Mouse (Mus musculus) limb, embryonic 12.5 days (tissue): ENCODE data around the gene Golga4. TPM values are rescaled to one million over a fixed set of nuclear protein-coding genes. Genes with fewer than 3 reads are reported as not detected.
A peak's percentile ranks its signal among the peaks of the same experiment; 100 is the strongest.

Source experiments
- ATAC-seq: fragments of 200-750 bp; cut with Nextera tagmentation; 2 replicates; pipeline ENCODE4 v1.8.0; 2017; ENCODE audit warnings: low read depth, moderate TSS enrichment; ENCODE audit not compliant: insufficient number of reproducible peaks, insufficient read depth, low FRiP score, low TSS enrichment
- H3K27ac ChIP-seq: fragments of 300-500 bp; sonication (generic); 2 replicates; pipeline ENCODE4 v1.5.1; 2016; ENCODE audit warnings: mild to moderate bottlenecking, moderate library complexity
- H3K27me3 ChIP-seq: fragments of 300-500 bp; sonication (generic); 2 replicates; pipeline ENCODE4 v1.6.1; 2016; ENCODE audit warnings: mild to moderate bottlenecking, moderate library complexity
- H3K36me3 ChIP-seq: fragments of 300-500 bp; sonication (generic); 2 replicates; pipeline ENCODE4 v1.6.1; 2016; ENCODE audit warnings: mild to moderate bottlenecking, moderate library complexity
- H3K4me1 ChIP-seq: fragments of 300-500 bp; sonication (generic); replicated peaks from 2 replicates; pipeline ENCODE4 v1.6.1; 2016
- H3K4me2 ChIP-seq: fragments of 300-500 bp; sonication (generic); 2 replicates; pipeline ENCODE4 v1.6.1; 2016; ENCODE audit warnings: mild to moderate bottlenecking, moderate library complexity
- H3K4me3 ChIP-seq: fragments of 300-500 bp; sonication (generic); replicated peaks from 2 replicates; pipeline ENCODE4 v1.5.1; 2016; ENCODE audit warnings: mild to moderate bottlenecking
- H3K9ac ChIP-seq: fragments of 300-500 bp; sonication (generic); replicated peaks from 2 replicates; pipeline ENCODE4 v1.6.1; 2016; ENCODE audit warnings: mild to moderate bottlenecking, moderate library complexity
- H3K9me3 ChIP-seq: fragments of 300-500 bp; sonication (generic); 2 replicates; pipeline ENCODE4 v1.6.1; 2016; ENCODE audit warnings: mild to moderate bottlenecking, moderate library complexity
- WGBS: fragments of 180-500 bp; shearing (Covaris S2); methylation state at CpG from one replicate; pipeline ENCODE4 v1.1.7; 2016; 5-methylcytosine and 5-hydroxymethylcytosine counted together
- polyA plus RNA-seq: library from polyadenylated mRNA; unstranded; fragments of >200 nt; fragmentation: Nextera tagmentation; extraction: Ambion mirVana; gene quantifications from 2 replicates; pipeline ENCODE4 v1.2.1, GENCODE M21; 2016

Gene Golga4
- polyA plus RNA-seq, 1 experiment from 2014 or later = 62.4 TPM

DNA sequence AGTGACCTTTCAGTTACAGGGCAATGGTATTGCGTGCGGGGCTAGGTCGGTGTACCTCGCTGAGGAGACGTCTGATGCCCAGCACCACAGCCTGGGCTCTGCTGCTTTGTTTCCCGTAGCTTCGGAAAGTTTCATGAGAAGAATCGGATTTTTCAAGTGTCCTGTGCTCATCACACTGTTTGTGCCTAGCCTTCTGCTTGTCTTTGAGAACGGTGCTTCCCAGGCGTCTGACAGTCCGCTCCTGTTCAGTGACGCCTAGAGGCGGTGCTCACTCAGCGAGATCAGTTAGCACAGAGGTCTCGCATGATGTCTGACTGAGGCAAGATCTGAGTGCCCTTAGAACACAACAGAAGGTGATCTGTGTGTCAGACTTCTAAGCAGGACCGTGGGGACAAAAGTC, 58.6 kb downstream of the Golga4 start:
- H3K36me3 ChIP-seq = peaks cover 92% of the 10 kb centered on the region
- no peaks in the 10 kb centered on the region for H3K27me3 ChIP-seq
- no peak overlapping the region for H3K4me3 ChIP-seq
- no peaks in the 10 kb centered on the region for H3K9me3 ChIP-seq
- no peak overlapping the region for H3K27ac ChIP-seq
- no peak for ATAC-seq
- no peak overlapping the region for H3K4me2 ChIP-seq
- H3K4me1 ChIP-seq = no peaks in the 10 kb centered on the region
- no peak overlapping the region for H3K9ac ChIP-seq
- WGBS = 93% methylated on average over 16 of the region's 16 CpGs

DNA sequence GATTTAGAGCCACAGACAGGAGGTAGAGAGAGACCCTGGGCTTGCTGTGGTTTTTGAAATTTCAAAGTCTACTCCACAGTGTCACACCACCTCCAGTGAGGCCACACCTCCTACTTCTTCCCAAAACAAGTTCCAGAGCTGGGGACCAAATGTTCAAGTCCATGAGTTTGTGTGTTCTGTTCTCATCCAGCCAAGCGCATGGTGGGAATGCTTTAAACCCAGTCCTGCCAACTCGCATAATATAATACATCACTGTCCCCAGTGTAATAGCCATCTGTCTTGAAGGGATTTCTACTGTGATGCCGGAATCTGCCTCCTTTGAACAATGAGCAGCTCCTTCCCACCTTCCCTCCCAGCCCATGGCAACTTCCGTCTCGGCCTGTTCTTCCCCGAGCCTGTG, 63.3 kb downstream of the Golga4 start:
- Histone ChIP-seq H3K36me3 (peaks cover 88% of the 10 kb centered on the region), H3K4me1 (no peaks in the 10 kb centered on the region), H3K4me3 (no peak overlapping the region), H3K9me3 (no peaks in the 10 kb centered on the region), H3K4me2 (no peak overlapping the region), H3K9ac (no peak overlapping the region), H3K27ac (no peak overlapping the region), H3K27me3 (no peaks in the 10 kb centered on the region)
- 91% methylated on average over 6 of the region's 6 CpGs for WGBS
- ATAC-seq = no peak

GRCm38 (mm10) chr9:118570865-118571264, 64.8 kb downstream of the Golga4 start:
- no peak overlapping the region for H3K4me3 ChIP-seq
- H3K9me3 ChIP-seq = no peaks in the 10 kb centered on the region
- peaks cover 88% of the 10 kb centered on the region for H3K36me3 ChIP-seq
- H3K4me2 ChIP-seq = no peak overlapping the region
- no peak overlapping the region for H3K9ac ChIP-seq
- H3K27ac ChIP-seq = no peak overlapping the region
- WGBS = 77% methylated on average over 4 of the region's 4 CpGs
- no peaks in the 10 kb centered on the region for H3K4me1 ChIP-seq
- no peak for ATAC-seq
- H3K27me3 ChIP-seq = no peaks in the 10 kb centered on the region

- Histone ChIP-seq H3K4me1 (no peaks in the 10 kb centered on the region), H3K27me3 (no peaks in the 10 kb centered on the region), H3K27ac (no peak overlapping the region), H3K4me3 (no peak overlapping the region), H3K4me2 (no peak overlapping the region), H3K36me3 (peaks cover 88% of the 10 kb centered on the region), H3K9me3 (no peaks in the 10 kb centered on the region), H3K9ac (no peak overlapping the region)
- no peak for ATAC-seq
- WGBS = 89% methylated on average over 4 of the region's 4 CpGs
Observed at GRCm38 (mm10) chr9:118571701-118572100, 65.6 kb downstream of the Golga4 start.

DNA sequence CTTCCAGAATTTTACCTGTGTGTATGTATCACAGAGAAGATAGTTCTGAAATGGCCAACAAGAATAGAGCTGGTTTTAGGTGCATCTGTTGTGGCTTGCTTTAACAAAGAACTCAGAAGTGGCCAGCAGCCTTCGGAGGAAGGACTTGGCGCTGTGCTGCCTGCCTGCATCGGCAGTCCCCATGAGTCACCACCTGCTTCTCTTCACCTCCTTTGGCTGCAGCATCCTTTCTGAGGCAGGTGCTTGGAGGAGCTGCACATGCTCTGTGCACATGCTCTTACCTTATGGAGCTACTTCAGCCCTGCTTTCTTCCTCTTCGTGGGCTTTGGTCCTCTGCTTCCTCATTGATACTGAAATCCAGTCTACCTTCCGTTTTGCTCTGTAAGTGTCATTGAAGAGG, 68.8 kb downstream of the Golga4 start:
- ATAC-seq = no peak
- no peaks in the 10 kb centered on the region for H3K27me3 ChIP-seq
- no peaks in the 10 kb centered on the region for H3K9me3 ChIP-seq
- H3K4me1 ChIP-seq = no peaks in the 10 kb centered on the region
- H3K36me3 ChIP-seq = peaks cover 88% of the 10 kb centered on the region
- 92% methylated on average over 5 of the region's 5 CpGs for WGBS
- no peak overlapping the region for H3K4me2 ChIP-seq
- H3K4me3 ChIP-seq = no peak overlapping the region
- H3K9ac ChIP-seq = no peak overlapping the region
- H3K27ac ChIP-seq = no peak overlapping the region

- no peak overlapping the region for H3K27ac ChIP-seq
- H3K4me2 ChIP-seq = no peak overlapping the region
- H3K9me3 ChIP-seq = no peaks in the 10 kb centered on the region
- no peaks in the 10 kb centered on the region for H3K27me3 ChIP-seq
- no peak for ATAC-seq
- H3K36me3 ChIP-seq = peaks cover 66% of the 10 kb centered on the region
- H3K9ac ChIP-seq = no peak overlapping the region
- no peak overlapping the region for H3K4me3 ChIP-seq
- 72% methylated on average over 6 of the region's 6 CpGs for WGBS
- 0 out of 2 replicates have a peak, but pooled peaks cover 4% of the 10 kb centered on the region for H3K4me1 ChIP-seq
Observed at GRCm38 (mm10) chr9:118580371-118580770, 74.3 kb downstream of the Golga4 start.

DNA sequence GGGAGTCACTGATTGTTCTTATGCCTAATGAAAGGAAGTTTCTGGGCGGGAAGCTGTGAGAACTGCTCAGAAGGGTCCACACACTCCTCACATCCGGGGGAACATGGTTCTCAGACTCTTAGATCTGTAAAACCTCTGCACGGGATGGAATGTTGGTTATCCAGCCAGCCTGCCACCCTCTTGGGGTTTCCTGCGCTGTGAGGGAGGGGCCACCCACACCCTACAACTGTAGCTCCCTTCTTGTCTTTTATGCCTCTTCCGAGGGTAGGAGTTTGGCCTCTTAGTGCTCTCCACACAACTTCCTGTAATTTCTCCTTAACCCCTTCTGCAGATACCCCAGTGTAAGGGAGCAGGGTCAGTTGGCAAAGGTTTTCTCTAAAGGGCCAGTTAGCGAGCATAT, 76.7 kb downstream of the Golga4 start:
- Histone ChIP-seq H3K4me2 (no peak overlapping the region), H3K36me3 (peaks cover 45% of the 10 kb centered on the region)

DNA sequence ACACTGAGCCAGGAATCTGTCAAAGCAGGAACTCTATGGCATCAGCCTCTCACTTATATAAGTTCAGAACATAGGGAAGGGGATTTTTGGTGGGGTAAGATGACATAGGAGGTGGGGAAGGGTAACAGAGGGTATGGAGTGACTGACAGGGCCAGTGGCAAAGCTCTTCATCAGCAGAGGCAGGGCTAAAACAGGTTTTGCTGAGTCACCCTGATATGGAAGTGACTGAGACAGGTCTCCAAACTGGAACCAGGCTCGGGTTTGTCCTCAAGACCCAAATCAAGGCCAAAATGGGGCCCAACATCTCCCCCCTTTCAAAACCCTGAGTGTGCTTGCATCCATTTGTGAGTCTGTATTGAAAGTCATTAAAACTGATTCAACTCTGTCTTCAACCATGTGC, 78.8 kb downstream of the Golga4 start:
- H3K4me3 ChIP-seq = no peak overlapping the region
- ATAC-seq = no peak
- peaks cover 27% of the 10 kb centered on the region for H3K36me3 ChIP-seq
- peaks cover 14% of the 10 kb centered on the region for H3K4me1 ChIP-seq
- no peak overlapping the region for H3K9ac ChIP-seq
- H3K4me2 ChIP-seq = no peak overlapping the region
- H3K27me3 ChIP-seq = no peaks in the 10 kb centered on the region
- no peaks in the 10 kb centered on the region for H3K9me3 ChIP-seq
- H3K27ac ChIP-seq = no peak overlapping the region
- 91% methylated on average over 1 of the region's 1 CpGs for whole genome bisulfite sequencing

More for the DNA sequence above, 76.7 kb downstream of the Golga4 start:
- Histone ChIP-seq H3K27ac (no peak overlapping the region), H3K9ac (no peak overlapping the region), H3K4me1 (peaks cover 9% of the 10 kb centered on the region; the same call in 1 of the 2 replicates), H3K27me3 (no peaks in the 10 kb centered on the region), H3K4me3 (no peak overlapping the region), H3K9me3 (no peaks in the 10 kb centered on the region)
- WGBS = 73% methylated on average over 6 of the region's 6 CpGs
- ATAC-seq = no peak

- 79% methylated on average over 6 of the region's 6 CpGs for WGBS
- Histone ChIP-seq H3K9ac (no peak overlapping the region), H3K4me2 (no peak overlapping the region), H3K4me3 (no peak overlapping the region), H3K4me1 (peaks cover 26% of the 10 kb centered on the region), H3K27ac (no peak overlapping the region), H3K27me3 (no peaks in the 10 kb centered on the region), H3K36me3 (peaks cover 25% of the 10 kb centered on the region), H3K9me3 (no peaks in the 10 kb centered on the region)
- no peak for ATAC-seq
Observed at GRCm38 (mm10) chr9:118585998-118586397, 79.9 kb downstream of the Golga4 start.

- Histone ChIP-seq H3K27ac (no peak overlapping the region), H3K4me2 (no peak overlapping the region), H3K4me1 (peaks cover 37% of the 10 kb centered on the region), H3K4me3 (no peak overlapping the region), H3K9me3 (no peaks in the 10 kb centered on the region), H3K9ac (no peak overlapping the region), H3K27me3 (no peaks in the 10 kb centered on the region), H3K36me3 (peaks cover 17% of the 10 kb centered on the region)
- whole genome bisulfite sequencing = 46% methylated on average over 4 of the region's 4 CpGs
- no peak for ATAC-seq
Observed at GRCm38 (mm10) chr9:118587115-118587514, 81.0 kb downstream of the Golga4 start.

- Histone ChIP-seq H3K4me3 (no peak overlapping the region), H3K36me3 (no peaks in the 10 kb centered on the region), H3K4me1 (peaks cover 50% of the 10 kb centered on the region), H3K27me3 (no peaks in the 10 kb centered on the region), H3K9ac (no peak overlapping the region), H3K4me2 (no peak overlapping the region), H3K27ac (no peak overlapping the region), H3K9me3 (no peaks in the 10 kb centered on the region)
- 41% methylated on average over 3 of the region's 3 CpGs for WGBS
- no peak for ATAC-seq
Observed at GRCm38 (mm10) chr9:118589249-118589648, 83.2 kb downstream of the Golga4 start.

DNA sequence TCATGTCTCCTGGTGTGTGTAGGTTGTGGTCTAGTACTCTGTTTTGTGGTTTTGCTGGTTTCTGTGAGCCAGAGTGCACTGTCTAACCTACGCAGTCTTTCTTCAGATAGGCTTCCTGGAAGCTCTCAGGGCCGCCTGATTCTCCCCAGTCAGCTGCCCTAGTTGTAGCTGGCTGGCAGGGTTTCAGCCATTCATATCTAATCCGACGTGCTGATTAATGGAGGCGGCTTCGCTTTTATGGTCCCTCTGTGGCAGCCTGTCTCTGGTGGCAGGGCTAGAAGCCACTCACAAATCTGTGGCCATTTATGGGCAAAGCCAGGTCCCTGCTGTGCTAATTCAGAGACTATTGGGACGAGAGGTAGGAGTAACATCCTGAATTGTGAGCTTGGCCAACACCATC, 84.2 kb downstream of the Golga4 start:
- ATAC-seq = no peak
- Histone ChIP-seq H3K27me3 (no peaks in the 10 kb centered on the region), H3K36me3 (no peaks in the 10 kb centered on the region), H3K27ac (0 out of 2 replicates have a peak overlapping the region, but pooled peaks have one; percentile 24), H3K4me2 (no peak overlapping the region), H3K4me3 (no peak overlapping the region), H3K9ac (no peak overlapping the region; the same call in 1 of the 2 replicates), H3K9me3 (no peaks in the 10 kb centered on the region), H3K4me1 (peaks cover 50% of the 10 kb centered on the region)
- WGBS = 37% methylated on average over 7 of the region's 7 CpGs
